Mouse (Mus musculus): ENCODE measurements around the gene Kctd15. TPM values are rescaled to one million over a fixed set of nuclear protein-coding genes. Genes with fewer than 3 reads are reported as not detected.

Gene Kctd15
- total and polyA plus RNA-seq, 3 experiments = 3.6 to 5.7 (median 3.8) TPM

DNA sequence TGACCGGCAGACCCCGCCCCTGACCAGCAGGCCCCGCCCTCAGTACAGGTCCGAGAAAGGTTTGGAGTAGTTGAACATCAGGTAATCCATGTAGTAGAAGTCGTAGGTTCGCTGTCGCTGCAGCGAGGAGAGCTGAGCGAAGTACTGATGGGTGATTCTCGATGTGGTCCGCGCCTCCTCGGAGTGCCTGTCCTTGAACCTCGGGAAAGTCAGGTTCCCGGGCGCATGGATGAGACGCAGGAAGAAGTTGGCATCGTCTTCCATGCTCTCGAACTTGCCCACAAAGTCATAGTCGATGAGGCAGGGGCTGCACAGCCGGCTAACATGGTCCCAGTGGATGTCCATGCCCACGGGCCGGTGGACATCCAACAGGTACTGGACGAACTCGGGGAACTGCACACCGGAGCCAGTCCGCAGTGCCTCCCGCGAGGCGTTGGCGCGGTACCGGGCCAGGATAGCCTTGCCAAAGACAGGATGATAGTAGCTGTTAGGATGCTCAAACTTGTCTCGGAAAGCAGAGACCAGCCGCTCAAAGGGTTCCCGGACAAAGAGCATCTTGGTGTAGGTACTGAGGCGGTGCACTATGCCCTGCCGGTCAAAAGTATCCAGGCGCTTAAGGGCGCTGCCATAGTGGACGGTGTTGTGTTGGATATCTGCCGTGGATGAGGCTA lies 18.7 kb upstream of the Kctd15 start:
- WGBS = 19% methylated on average over 42 of the region's 42 CpGs

DNA sequence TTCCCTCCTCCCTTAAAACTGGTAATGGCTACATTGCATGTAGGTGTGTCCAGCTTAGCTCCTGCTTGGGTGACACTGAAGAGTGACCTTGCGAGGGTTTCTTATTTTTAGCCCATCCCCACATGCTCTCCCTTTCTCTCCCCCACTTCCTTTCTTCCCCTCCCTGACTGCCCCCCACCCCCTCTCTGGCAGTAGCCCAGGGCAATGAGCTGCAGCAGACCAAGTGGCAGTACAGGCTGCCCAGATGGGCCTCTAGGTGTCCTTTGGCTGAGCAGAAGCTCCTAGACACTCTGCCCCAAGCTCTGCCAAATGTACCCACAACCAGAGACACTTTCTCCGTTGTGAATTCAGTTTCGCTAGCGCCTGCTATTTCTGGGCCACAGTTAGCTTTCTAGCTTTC lies 16.4 kb upstream of the Kctd15 start:
- Histone ChIP-seq H3K4me1 (ENCODE audit: control insufficient read depth, insufficient read depth, low read length) (no peaks in the 10 kb centered on the region), H3K27me3 (ENCODE audit: control insufficient read depth, insufficient read depth, low read length) (peaks cover 7% of the 10 kb centered on the region), H3K9ac (ENCODE audit: low read depth, low read length) (no peak overlapping the region), H3K27ac (no peak overlapping the region), H3K4me3 (no peak overlapping the region), H3K36me3 (ENCODE audit: control insufficient read depth, insufficient read depth, low read length) (no peaks in the 10 kb centered on the region), H3K79me2 (replicated peaks; ENCODE audit: control insufficient read depth, insufficient read depth, low read length) (no peaks in the 10 kb centered on the region)
- 54% methylated on average over 4 of the region's 4 CpGs for WGBS
- TF ChIP-seq EP300 (IDR thresholded peaks at IDR 0.05; ENCODE audit: insufficient read depth, low read depth, low read length) (no peak), CTCF (IDR thresholded peaks at IDR 0.05) (no peak), POLR2A (IDR thresholded peaks at IDR 0.05; ENCODE audit: insufficient read depth, low read depth, low read length) (no peak)
- intact Hi-C loops (cut with DNase I) = loop anchor here (1.0 to 10.0 kb wide), 5 partner anchors 179 to 592 kb away; no protein-coding TSS in a partner anchor
- DNase-seq = no peak

More for the DNA sequence above, 18.7 kb upstream of the Kctd15 start:
- Histone ChIP-seq H3K4me1 (ENCODE audit: control insufficient read depth, insufficient read depth, low read length) (no peaks in the 10 kb centered on the region), H3K4me3 (no peak overlapping the region), H3K36me3 (ENCODE audit: control insufficient read depth, insufficient read depth, low read length) (no peaks in the 10 kb centered on the region), H3K27ac (no peak overlapping the region), H3K79me2 (replicated peaks; ENCODE audit: control insufficient read depth, insufficient read depth, low read length) (no peaks in the 10 kb centered on the region), H3K27me3 (ENCODE audit: control insufficient read depth, insufficient read depth, low read length) (peaks cover 7% of the 10 kb centered on the region), H3K9ac (ENCODE audit: low read depth, low read length) (no peak overlapping the region)
- TF ChIP-seq EP300 (IDR thresholded peaks at IDR 0.05; ENCODE audit: insufficient read depth, low read depth, low read length) (no peak), CTCF (IDR thresholded peaks at IDR 0.05) (no peak), POLR2A (IDR thresholded peaks at IDR 0.05; ENCODE audit: insufficient read depth, low read depth, low read length) (no peak)
- no peak for DNase-seq
- intact Hi-C loops (cut with DNase I) = loop anchor here (10.0 kb wide), 1 partner anchor 590 kb away; no protein-coding TSS in a partner anchor

DNA sequence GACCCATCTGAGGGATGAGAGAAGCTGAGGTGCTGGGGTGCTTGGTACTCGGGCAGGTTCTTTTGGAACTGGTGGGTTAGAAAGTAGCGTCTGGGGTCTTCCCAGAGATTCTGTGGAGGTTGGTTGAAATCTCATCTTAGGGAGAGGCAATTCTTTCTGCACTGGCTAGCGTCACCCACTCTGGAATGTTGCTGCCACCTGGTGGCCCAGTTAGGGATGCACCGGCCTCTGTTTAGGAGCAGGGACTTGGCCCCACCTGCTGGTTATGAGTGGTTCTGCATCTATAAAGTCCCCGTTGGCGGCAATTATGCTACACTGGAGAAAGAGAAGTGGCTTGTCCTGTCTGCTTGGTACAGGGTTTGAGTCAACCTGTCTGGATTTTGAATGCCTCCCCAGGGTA lies 15.4 kb upstream of the Kctd15 start:
- intact Hi-C loops (cut with DNase I) = loop anchor here (1.0 to 10.0 kb wide), 5 partner anchors 178 to 593 kb away; no protein-coding TSS in a partner anchor

DNA sequence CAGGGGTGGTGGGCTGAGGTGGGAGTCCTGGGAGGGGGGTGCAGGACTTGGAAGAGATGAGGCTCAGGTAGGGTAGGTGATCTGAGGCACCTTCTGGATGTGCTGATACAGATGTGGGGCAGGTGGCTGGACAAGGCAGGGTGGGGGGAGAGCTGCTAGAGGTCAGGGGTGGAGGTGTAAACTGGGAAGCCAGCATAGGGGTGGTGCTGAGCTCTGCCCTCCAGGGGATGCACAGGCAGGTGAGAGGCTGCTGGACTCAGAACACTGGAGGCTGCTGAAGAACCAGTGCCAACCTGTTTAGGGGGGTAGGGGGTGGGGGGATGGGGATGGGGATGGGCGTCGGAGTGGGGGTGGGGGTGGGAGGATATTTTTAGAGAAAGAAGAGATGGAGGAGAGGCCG lies 14.2 kb upstream of the Kctd15 start:
- no peak overlapping the region for H3K27ac ChIP-seq
- no peaks in the 10 kb centered on the region for H3K79me2 ChIP-seq (replicated peaks; ENCODE audit: control insufficient read depth, insufficient read depth, low read length)
- intact Hi-C loops (cut with DNase I) = loop anchor here (10.0 kb wide), 1 partner anchor 594 kb away; no protein-coding TSS in a partner anchor
- no peaks in the 10 kb centered on the region for H3K4me1 ChIP-seq (ENCODE audit: control insufficient read depth, insufficient read depth, low read length)
- no peak overlapping the region for H3K4me3 ChIP-seq
- no peaks in the 10 kb centered on the region for H3K36me3 ChIP-seq (ENCODE audit: control insufficient read depth, insufficient read depth, low read length)
- WGBS = 64% methylated on average over 3 of the region's 3 CpGs
- no peak overlapping the region for H3K9ac ChIP-seq (ENCODE audit: low read depth, low read length)
- no peak for DNase-seq
- TF ChIP-seq POLR2A (IDR thresholded peaks at IDR 0.05; ENCODE audit: insufficient read depth, low read depth, low read length) (no peak), CTCF (IDR thresholded peaks at IDR 0.05) (no peak), EP300 (IDR thresholded peaks at IDR 0.05; ENCODE audit: insufficient read depth, low read depth, low read length) (no peak)
- H3K27me3 ChIP-seq (ENCODE audit: control insufficient read depth, insufficient read depth, low read length) = peaks cover 6% of the 10 kb centered on the region

More for the DNA sequence above, 15.4 kb upstream of the Kctd15 start:
- WGBS = 2% methylated on average over 6 of the region's 6 CpGs
- H3K27ac ChIP-seq = no peak overlapping the region
- H3K36me3 ChIP-seq (ENCODE audit: control insufficient read depth, insufficient read depth, low read length) = no peaks in the 10 kb centered on the region
- H3K27me3 ChIP-seq (ENCODE audit: control insufficient read depth, insufficient read depth, low read length) = peaks cover 7% of the 10 kb centered on the region
- no peaks in the 10 kb centered on the region for H3K79me2 ChIP-seq (replicated peaks; ENCODE audit: control insufficient read depth, insufficient read depth, low read length)
- H3K4me1 ChIP-seq (ENCODE audit: control insufficient read depth, insufficient read depth, low read length) = no peaks in the 10 kb centered on the region
- no peak overlapping the region for H3K4me3 ChIP-seq
- TF ChIP-seq EP300 (IDR thresholded peaks at IDR 0.05; ENCODE audit: insufficient read depth, low read depth, low read length) (peak; percentile 96), CTCF (IDR thresholded peaks at IDR 0.05) (peak; percentile 99), POLR2A (IDR thresholded peaks at IDR 0.05; ENCODE audit: insufficient read depth, low read depth, low read length) (no peak)
- DNase-seq = peak; percentile 81 to 88
- H3K9ac ChIP-seq (ENCODE audit: low read depth, low read length) = no peak overlapping the region

DNA sequence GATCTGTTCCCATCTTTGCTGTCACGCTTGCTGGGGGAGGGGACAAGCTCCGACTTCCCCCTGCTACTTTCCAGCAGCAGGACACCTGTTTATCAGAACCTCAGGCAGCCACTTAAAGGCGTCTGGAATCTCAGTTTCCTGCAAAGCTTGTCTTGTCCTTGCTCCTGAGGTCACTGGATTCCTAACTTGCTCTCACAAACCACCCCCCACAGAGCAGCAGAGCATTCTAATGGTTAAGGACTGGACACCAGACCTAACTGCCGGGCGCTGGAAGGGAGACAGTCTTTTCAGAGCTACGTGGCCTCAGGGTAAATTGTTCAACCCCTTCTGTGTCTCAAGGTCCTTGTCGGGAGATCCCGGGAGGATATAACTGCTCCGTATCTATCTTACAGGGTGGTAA lies 12.8 kb upstream of the Kctd15 start:
- DNase-seq = no peak
- no peaks in the 10 kb centered on the region for H3K4me1 ChIP-seq (ENCODE audit: control insufficient read depth, insufficient read depth, low read length)
- intact Hi-C loops (cut with DNase I) = no loop called here
- H3K27ac ChIP-seq = no peak overlapping the region
- H3K36me3 ChIP-seq (ENCODE audit: control insufficient read depth, insufficient read depth, low read length) = no peaks in the 10 kb centered on the region
- H3K9ac ChIP-seq (ENCODE audit: low read depth, low read length) = no peak overlapping the region
- H3K79me2 ChIP-seq (replicated peaks; ENCODE audit: control insufficient read depth, insufficient read depth, low read length) = no peaks in the 10 kb centered on the region
- 23% methylated on average over 9 of the region's 9 CpGs for WGBS
- no peaks in the 10 kb centered on the region for H3K27me3 ChIP-seq (ENCODE audit: control insufficient read depth, insufficient read depth, low read length)
- TF ChIP-seq CTCF (IDR thresholded peaks at IDR 0.05) = no peak
- H3K4me3 ChIP-seq = no peak overlapping the region

DNA sequence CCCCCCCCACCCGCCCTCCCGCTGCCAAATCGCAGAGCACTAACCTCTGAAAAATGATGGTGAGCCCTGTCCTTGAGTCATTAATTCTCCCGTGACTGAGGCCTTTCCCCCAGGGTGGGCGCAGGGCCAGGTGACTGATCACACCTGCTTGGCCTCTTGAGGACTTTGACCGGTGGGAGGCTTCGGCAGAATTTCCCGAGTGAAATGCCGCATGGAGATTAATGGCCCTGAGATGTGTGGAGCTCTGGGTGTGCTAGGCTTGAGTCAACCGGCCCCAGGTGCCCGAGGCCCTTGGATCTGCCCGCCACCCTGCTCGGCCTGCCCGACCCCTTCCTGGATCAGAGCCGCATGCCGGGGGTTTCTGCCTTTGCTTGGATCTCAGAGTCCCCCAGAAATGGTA lies 11.3 kb upstream of the Kctd15 start:
- no peak for DNase-seq
- H3K27ac ChIP-seq = no peak overlapping the region

More for the DNA sequence above, 11.3 kb upstream of the Kctd15 start:
- no peaks in the 10 kb centered on the region for H3K4me1 ChIP-seq (ENCODE audit: control insufficient read depth, insufficient read depth, low read length)
- no peaks in the 10 kb centered on the region for H3K36me3 ChIP-seq (ENCODE audit: control insufficient read depth, insufficient read depth, low read length)
- no peak overlapping the region for H3K9ac ChIP-seq (ENCODE audit: low read depth, low read length)
- no peak for TF ChIP-seq POLR2A (IDR thresholded peaks at IDR 0.05; ENCODE audit: insufficient read depth, low read depth, low read length)
- no peak for TF ChIP-seq EP300 (IDR thresholded peaks at IDR 0.05; ENCODE audit: insufficient read depth, low read depth, low read length)
- TF ChIP-seq CTCF (IDR thresholded peaks at IDR 0.05) = no peak
- no peak overlapping the region for H3K4me3 ChIP-seq
- 81% methylated on average over 16 of the region's 16 CpGs for WGBS
- intact Hi-C loops (cut with DNase I) = no loop called here
- no peaks in the 10 kb centered on the region for H3K79me2 ChIP-seq (replicated peaks; ENCODE audit: control insufficient read depth, insufficient read depth, low read length)
- H3K27me3 ChIP-seq (ENCODE audit: control insufficient read depth, insufficient read depth, low read length) = no peaks in the 10 kb centered on the region; the same call in 1 of the 2 replicates
